Mouse (Mus musculus) bone marrow macrophage, adult 2 months (primary cell): ENCODE measurements at regions not wholly inside any gene's neighbourhood (a gene's known extent, or its start where the extent isn't known, plus 50 kb on each side); places are given as distances from the start of the nearest gene placed in this dataset.
A peak's percentile ranks its signal among the peaks of the same experiment; 100 is the strongest.

ENCODE experiments used
- CTCF ChIP-seq: IDR thresholded peaks from 2 replicates; pipeline ENCODE4 v1.5.1; 2012; ENCODE audit warnings: low read depth, mild to moderate bottlenecking, low read length, moderate library complexity
- POLR2A ChIP-seq: IDR thresholded peaks from 2 replicates; pipeline ENCODE4 v1.6.1; 2012; ENCODE audit warnings: mild to moderate bottlenecking, low read depth, low read length, borderline replicate concordance

DNA sequence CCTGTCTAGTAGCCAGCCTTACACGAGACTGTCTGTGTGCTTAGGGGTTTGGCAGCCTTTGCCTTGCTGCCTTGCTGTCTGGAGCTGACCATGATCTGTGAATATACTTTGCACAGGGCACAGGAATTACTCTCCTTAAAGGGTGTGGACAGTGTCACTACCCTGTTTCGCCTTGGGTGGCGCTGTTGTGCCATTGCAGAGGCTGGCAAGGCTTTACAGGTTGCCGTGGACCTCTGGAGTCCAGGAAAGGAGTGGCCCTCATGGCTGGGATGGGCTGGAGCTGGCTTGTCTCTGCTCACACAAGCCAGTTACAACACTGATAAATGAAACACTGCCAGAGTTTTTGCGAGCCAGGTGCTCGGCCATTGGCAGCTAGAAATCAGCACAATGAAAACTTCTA lies 110.1 kb upstream of the Agap1 start:
- 0 out of 2 replicates have a peak, but pooled peaks have one; percentile 28 for TF ChIP-seq CTCF
- TF ChIP-seq POLR2A: no peak
